Mouse (Mus musculus): ENCODE results near the gene Gm20388. TPM values are rescaled to one million over a fixed set of nuclear protein-coding genes. Genes with fewer than 3 reads are reported as not detected.

Gene Gm20388
- total and polyA plus RNA-seq, 2 experiments from 2014 or later: 51.3 TPM; not detected in 1

DNA sequence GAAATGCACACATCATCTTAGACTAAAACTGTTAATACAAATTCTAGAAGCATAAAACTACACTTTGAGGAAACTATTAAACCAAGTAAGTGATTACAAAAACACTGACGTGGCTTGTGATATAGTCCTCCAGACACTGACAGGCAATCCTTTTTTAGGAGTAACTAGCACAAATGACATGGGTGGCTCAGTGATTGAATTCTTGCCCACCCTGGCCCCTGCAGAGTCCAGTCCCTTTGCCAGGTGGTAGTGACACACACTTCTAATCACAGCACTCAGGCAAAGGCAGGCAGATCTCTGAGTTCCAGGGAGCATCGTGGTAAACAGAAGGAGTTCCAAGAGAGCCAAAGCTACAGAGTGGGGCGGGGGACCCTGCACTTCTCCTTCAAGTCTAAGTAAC is 3094.7 kb downstream of the Gm20388 start:
- TF ChIP-seq CTCF (IDR thresholded peaks at IDR 0.05; ENCODE audit: low read depth): no peak
- no peak overlapping the region for H3K4me3 ChIP-seq (ENCODE audit: low read depth, low read length)
- no peak for DNase-seq
- H3K27ac ChIP-seq (ENCODE audit: low read depth, low read length): no peak overlapping the region
- no peaks in the 10 kb centered on the region for H3K4me1 ChIP-seq (ENCODE audit: insufficient read depth)
- no peak overlapping the region for H3K9ac ChIP-seq
- 64% methylated on average over 3 of the region's 3 CpGs for WGBS
- no peak overlapping the region for H3K4me2 ChIP-seq (ENCODE audit: low read depth)
- no peaks in the 10 kb centered on the region for H3K36me3 ChIP-seq (ENCODE audit: insufficient read depth)
- no peaks in the 10 kb centered on the region for H3K27me3 ChIP-seq (ENCODE audit: insufficient read depth, low read length)
- ATAC-seq: no peak
- H3K9me3 ChIP-seq (ENCODE audit: low read length): no peaks in the 10 kb centered on the region

GRCm38 (mm10) chr8:123005805-123006204 is 3095.2 kb downstream of the Gm20388 start:
- DNase-seq (no peak), ATAC-seq (no peak)
- Histone ChIP-seq H3K4me2 (ENCODE audit: low read depth) (no peak overlapping the region), H3K4me3 (ENCODE audit: low read depth, low read length) (no peak overlapping the region), H3K4me1 (ENCODE audit: insufficient read depth) (no peaks in the 10 kb centered on the region), H3K36me3 (ENCODE audit: insufficient read depth) (no peaks in the 10 kb centered on the region), H3K9ac (no peak overlapping the region), H3K9me3 (ENCODE audit: low read length) (no peaks in the 10 kb centered on the region), H3K27me3 (ENCODE audit: insufficient read depth, low read length) (no peaks in the 10 kb centered on the region), H3K27ac (ENCODE audit: low read depth, low read length) (no peak overlapping the region)
- no peak for TF ChIP-seq CTCF (IDR thresholded peaks at IDR 0.05; ENCODE audit: low read depth)
- 82% methylated on average over 5 of the region's 5 CpGs for WGBS

- ATAC-seq (no peak), DNase-seq (no peak)
- Histone ChIP-seq H3K9me3 (ENCODE audit: low read length) (no peaks in the 10 kb centered on the region), H3K4me2 (ENCODE audit: low read depth) (no peak overlapping the region), H3K27ac (ENCODE audit: low read depth, low read length) (no peak overlapping the region), H3K4me3 (ENCODE audit: low read depth, low read length) (no peak overlapping the region), H3K4me1 (ENCODE audit: insufficient read depth) (no peaks in the 10 kb centered on the region), H3K9ac (no peak overlapping the region), H3K36me3 (ENCODE audit: insufficient read depth) (no peaks in the 10 kb centered on the region), H3K27me3 (ENCODE audit: insufficient read depth, low read length) (no peaks in the 10 kb centered on the region)
- TF ChIP-seq CTCF (IDR thresholded peaks at IDR 0.05; ENCODE audit: low read depth): no peak
Observed at GRCm38 (mm10) chr8:123011321-123011720, 3100.7 kb downstream of the Gm20388 start.

DNA sequence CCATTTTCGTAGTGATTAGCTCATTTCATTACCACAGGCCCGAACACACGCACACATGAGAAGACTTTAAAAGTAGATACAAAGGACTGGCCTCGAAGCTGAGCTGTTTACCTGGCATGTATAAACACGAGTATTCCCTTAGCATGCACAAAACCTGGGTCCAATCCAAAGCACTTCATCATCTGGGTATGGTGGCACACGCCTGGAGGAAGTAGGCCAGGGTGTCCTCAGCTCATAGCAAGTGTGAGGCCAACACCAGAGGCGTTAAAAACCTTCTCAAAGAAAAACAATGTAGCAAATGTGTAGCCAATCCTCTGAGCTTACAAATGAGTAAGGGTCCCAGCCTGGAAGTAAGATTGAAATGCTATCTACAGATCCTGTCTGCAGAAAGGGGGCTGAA is 3103.8 kb downstream of the Gm20388 start:
- WGBS: 64% methylated on average over 7 of the region's 7 CpGs

GRCm38 (mm10) chr8:123015074-123015473 is 3104.4 kb downstream of the Gm20388 start:
- ATAC-seq: no peak

More for the DNA sequence above, 3103.8 kb downstream of the Gm20388 start:
- Histone ChIP-seq H3K4me3 (ENCODE audit: low read depth, low read length) (no peak overlapping the region), H3K4me1 (ENCODE audit: insufficient read depth) (no peaks in the 10 kb centered on the region), H3K9me3 (ENCODE audit: low read length) (no peaks in the 10 kb centered on the region), H3K27me3 (ENCODE audit: insufficient read depth, low read length) (no peaks in the 10 kb centered on the region), H3K4me2 (ENCODE audit: low read depth) (no peak overlapping the region), H3K36me3 (ENCODE audit: insufficient read depth) (no peaks in the 10 kb centered on the region), H3K9ac (no peak overlapping the region), H3K27ac (ENCODE audit: low read depth, low read length) (no peak overlapping the region)
- ATAC-seq (no peak), DNase-seq (no peak)
- TF ChIP-seq CTCF (IDR thresholded peaks at IDR 0.05; ENCODE audit: low read depth): no peak

DNA sequence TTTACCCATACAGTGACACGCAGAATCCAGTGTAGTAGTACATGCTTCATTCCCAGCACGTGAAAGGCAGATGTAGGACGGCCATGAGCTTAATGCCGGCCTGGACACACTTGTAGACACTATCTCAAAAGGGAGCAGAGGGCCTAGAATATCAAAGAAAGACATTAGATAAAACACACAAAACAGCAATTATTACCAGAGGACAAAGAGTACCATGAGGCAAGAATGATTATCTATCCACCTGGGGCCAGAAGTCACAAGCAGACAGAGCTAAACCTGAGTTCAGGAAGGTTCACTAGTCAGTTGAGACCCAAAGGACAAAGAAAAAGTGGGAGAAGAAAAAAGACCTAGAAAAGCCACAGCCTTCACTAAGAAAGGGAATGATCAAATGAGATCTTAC is 3106.5 kb downstream of the Gm20388 start:
- H3K4me3 ChIP-seq (ENCODE audit: low read depth, low read length): no peak overlapping the region
- no peak overlapping the region for H3K27ac ChIP-seq (ENCODE audit: low read depth, low read length)
- no peak overlapping the region for H3K4me2 ChIP-seq (ENCODE audit: low read depth)
- ATAC-seq (no peak), DNase-seq (no peak)
- H3K9ac ChIP-seq: no peak overlapping the region
- no peaks in the 10 kb centered on the region for H3K27me3 ChIP-seq (ENCODE audit: insufficient read depth, low read length)
- H3K9me3 ChIP-seq (ENCODE audit: low read length): no peaks in the 10 kb centered on the region
- TF ChIP-seq CTCF (IDR thresholded peaks at IDR 0.05; ENCODE audit: low read depth): no peak
- no peaks in the 10 kb centered on the region for H3K36me3 ChIP-seq (ENCODE audit: insufficient read depth)
- no peaks in the 10 kb centered on the region for H3K4me1 ChIP-seq (ENCODE audit: insufficient read depth)
- 94% methylated on average over 4 of the region's 4 CpGs for WGBS

More at GRCm38 (mm10) chr8:123015074-123015473, 3104.4 kb downstream of the Gm20388 start:
- no peaks in the 10 kb centered on the region for H3K9me3 ChIP-seq (ENCODE audit: low read length)
- no peak for DNase-seq
- no peak overlapping the region for H3K4me3 ChIP-seq (ENCODE audit: low read depth, low read length)
- no peaks in the 10 kb centered on the region for H3K36me3 ChIP-seq (ENCODE audit: insufficient read depth)
- no peak overlapping the region for H3K9ac ChIP-seq
- TF ChIP-seq CTCF (IDR thresholded peaks at IDR 0.05; ENCODE audit: low read depth): no peak
- H3K27me3 ChIP-seq (ENCODE audit: insufficient read depth, low read length): no peaks in the 10 kb centered on the region
- WGBS: 62% methylated on average over 3 of the region's 3 CpGs
- no peaks in the 10 kb centered on the region for H3K4me1 ChIP-seq (ENCODE audit: insufficient read depth)
- H3K4me2 ChIP-seq (ENCODE audit: low read depth): no peak overlapping the region
- H3K27ac ChIP-seq (ENCODE audit: low read depth, low read length): no peak overlapping the region

GRCm38 (mm10) chr8:123018484-123019164 is 3108.0 kb downstream of the Gm20388 start:
- WGBS: 57% methylated on average over 4 of the region's 4 CpGs
- Histone ChIP-seq H3K4me3 (ENCODE audit: low read depth, low read length) (no peak overlapping the region), H3K36me3 (ENCODE audit: insufficient read depth) (no peaks in the 10 kb centered on the region), H3K9ac (no peak overlapping the region), H3K27ac (ENCODE audit: low read depth, low read length) (no peak overlapping the region), H3K4me2 (ENCODE audit: low read depth) (no peak overlapping the region), H3K27me3 (ENCODE audit: insufficient read depth, low read length) (no peaks in the 10 kb centered on the region), H3K4me1 (ENCODE audit: insufficient read depth) (no peaks in the 10 kb centered on the region), H3K9me3 (ENCODE audit: low read length) (no peaks in the 10 kb centered on the region)
- no peak for DNase-seq
- no peak for TF ChIP-seq CTCF (IDR thresholded peaks at IDR 0.05; ENCODE audit: low read depth)
- no peak for ATAC-seq

Data from forebrain, postnatal 0 days (tissue).